Mouse (Mus musculus): Measurements from ENCODE around the gene Glis2.

The Glis2 gene

DNA sequence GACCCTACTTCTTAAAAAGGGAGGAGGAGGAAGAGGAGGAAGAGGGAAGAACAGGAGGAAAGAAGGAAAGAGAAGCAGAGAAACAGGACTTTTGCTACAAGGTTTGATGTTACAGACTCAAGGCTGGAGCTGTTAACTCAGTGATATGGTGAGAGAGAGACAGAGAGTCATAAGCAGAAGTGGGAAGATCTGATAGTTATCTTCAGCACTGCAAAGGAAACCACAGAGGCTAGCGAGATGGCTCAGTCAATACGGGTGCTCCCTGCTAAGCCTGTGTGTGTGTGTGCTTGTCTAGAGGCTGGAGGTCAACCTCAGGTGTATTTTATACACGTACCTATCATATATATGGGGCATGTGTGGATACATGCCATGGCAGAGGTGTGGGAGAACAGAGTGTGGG lies 10.7 kb upstream of the Glis2 start:
- no peak for DNase-seq (ENCODE audit: low read depth, low spot score)

DNA sequence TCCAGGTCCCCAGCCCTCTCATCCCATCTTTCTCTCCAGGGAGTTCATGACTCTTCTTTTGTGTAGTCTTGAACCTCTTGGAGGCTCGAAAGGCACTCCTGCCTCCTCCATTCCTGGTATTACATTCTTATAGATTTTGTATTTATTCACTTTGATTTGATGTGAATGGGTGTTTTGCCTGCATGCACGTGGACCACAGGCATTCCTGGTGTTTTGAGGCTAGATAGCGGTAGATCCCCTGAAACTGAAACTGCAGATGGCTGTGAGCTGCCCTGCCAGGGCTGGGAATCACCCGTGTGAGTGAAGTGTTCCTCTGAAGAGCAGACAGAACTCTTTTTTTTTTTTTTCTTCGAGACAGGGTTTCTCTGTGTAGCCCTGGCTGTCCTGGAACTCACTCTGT lies 10.1 kb upstream of the Glis2 start:
- no peak for DNase-seq (ENCODE audit: low read depth, low spot score)

DNA sequence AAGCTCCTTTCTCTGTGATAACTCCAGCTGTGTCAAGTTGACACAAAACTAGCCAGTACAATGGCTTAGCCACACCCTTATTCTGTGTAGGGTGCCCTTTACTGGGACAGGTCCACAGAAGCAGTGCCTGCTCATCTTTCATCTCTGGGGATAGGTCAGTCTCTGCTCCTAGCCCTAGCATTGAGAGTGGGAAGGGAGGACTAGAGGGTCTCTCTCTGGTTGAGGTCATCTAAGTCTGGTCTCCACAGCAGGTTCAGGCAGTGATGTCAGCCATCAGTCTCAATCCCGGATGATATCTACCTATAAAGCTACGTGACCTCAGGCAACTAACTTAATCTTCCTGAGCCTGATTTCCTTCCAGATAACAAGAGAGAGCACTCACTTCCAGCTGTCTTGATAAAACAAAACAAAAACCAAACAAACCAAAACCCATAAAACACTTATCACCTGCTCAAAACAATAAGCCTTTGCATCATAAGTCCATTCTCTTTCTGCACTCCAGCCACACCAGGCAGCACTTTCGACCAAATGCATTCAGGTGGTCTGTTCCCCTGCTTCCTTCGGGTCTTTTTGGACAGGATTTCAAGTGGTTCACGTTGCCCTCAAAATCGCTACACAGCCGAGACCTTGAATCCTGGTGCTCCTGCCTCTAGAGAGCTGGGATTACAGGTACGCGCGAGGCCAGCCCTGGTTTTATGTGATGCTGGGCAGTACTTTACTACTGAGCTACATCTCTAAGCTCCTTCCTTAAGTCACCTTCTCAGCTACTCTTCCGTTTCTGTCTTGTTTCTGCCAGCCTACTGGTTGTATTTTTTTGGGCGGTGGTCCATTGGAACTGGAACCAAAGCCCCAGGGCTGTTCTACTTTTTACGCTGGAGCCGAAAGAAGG lies 8.6 kb upstream of the Glis2 start:
- no peak for DNase-seq (ENCODE audit: low read depth, low spot score)

DNA sequence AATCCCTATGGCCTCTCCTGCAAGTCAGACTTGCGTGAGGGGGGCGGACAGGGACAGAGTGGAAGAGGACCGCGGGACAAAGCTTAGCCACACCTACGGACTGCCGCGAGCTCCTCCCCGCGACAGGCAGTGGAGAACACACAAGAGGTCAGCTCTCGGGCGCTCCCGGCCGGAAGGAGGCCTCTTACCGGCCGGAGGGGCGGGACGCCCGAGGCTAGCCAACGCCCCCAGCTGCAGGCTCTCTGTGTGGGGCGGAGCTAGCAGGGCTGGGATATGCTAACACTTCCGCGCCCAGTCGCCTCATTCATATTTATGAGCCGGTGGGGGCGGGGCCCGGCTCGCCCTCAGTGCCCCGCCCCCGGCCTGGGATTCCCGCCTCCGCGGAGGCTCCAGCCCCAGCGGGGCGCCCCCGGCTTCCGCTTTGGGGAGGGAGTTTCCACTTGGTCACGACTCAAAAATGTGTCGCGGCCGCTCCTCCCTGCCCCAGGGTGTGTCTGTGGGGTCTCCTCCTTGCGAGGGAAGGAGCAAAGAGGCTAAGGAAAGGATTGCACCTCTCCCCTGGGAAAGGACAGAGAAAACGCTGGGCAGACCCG lies 7.9 kb upstream of the Glis2 start:
- DNase-seq (ENCODE audit: low read depth, low spot score): peak; percentile 94

DNA sequence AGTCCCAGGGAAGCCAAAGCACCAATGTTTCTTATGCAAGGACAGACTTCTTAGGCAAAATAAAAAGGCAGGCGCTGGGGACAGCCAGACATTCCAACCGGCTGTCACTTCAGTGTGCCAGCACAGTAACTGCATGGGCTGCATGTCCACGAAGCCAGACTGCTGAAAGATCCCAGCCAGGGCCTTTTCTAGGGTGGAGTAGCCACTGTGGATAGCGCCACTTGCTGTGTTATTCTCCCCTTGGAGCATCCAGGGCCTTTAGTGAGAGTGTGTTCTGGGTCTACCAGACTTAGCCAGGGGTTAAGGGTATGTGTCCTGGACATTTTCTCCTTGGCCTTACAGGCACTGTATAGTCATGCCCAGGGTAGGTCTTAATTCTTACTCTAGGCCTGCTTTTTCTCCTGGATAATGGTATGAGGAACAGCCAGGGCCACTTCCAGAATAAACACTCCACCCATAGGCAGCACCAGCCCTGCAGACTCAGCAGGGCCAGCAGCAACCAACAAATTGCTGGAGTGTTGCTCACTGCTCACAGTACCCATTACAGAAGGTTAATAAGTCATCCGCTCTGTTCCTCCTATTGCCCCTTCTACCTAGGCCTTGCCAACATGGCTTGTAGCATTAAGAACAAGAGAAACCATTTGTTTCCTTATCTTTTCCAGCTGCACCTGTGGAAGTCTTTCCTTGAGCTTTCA lies 6.8 kb upstream of the Glis2 start:
- DNase-seq (ENCODE audit: low read depth, low spot score): no peak

DNA sequence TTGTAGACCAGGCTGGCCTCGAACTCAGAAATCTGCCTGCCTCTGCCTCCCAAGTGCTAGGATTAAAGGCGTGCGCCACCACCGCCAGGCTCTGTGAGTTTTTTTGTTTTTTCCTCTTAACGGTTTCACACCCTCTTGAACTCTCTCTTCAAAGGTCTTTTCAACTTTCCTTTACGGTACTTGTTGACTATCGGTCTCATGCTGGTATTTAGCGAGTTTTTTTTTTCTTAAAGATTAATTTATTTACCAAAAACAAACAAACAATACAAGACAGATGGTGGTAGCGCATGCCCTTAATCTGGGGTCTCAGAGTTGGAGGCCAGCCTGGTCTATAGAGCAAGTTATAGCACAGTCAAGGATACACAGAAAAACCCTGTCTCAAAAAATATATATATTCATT lies 4.3 kb upstream of the Glis2 start:
- DNase-seq (ENCODE audit: low read depth, low spot score): no peak

DNA sequence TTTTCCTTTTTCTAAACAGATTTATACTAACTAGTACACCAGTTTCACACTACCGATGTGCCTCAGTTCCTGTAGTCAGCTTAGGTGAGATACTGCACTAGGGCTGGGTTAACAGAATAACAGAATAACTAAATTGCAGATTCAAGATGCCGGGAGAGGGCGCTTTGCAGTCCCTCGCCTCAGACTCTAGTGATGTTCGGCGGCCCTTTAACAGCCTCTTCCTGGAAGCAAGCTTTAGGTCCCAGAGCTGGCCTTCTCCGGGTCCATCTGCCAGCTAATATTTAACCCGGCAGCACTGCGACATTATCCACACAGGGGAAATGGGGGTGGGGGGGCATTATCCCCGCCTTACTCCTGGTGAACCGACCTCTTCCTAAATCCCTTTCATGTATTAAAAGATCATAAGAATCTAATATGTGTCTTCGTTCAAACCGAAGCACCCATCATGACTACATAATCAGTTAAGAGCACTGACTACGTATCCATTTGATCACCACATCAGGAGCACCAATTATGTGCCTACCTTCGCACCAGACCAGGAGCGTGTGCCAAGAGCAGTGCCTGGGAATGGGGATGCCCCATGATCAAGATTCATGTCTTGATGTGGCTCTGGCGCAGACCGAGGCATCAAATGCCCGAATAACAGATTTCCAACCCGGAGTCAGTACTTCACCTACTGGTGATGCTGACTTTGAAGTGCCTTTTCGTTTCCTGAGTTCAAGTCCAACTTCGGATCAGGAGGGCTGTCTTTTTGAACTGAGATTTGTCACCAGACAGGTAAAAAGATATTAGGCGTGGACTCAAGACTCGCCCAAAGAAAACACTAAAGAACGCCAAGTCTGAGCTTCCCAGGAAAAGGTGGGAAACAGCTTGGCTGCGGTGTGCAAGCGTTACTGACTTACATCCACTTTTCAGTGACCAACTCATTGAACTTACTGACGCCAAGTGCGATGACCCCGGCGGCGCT lies 1.3 kb upstream of the Glis2 start:
- no peak for DNase-seq (ENCODE audit: low read depth, low spot score)

DNA sequence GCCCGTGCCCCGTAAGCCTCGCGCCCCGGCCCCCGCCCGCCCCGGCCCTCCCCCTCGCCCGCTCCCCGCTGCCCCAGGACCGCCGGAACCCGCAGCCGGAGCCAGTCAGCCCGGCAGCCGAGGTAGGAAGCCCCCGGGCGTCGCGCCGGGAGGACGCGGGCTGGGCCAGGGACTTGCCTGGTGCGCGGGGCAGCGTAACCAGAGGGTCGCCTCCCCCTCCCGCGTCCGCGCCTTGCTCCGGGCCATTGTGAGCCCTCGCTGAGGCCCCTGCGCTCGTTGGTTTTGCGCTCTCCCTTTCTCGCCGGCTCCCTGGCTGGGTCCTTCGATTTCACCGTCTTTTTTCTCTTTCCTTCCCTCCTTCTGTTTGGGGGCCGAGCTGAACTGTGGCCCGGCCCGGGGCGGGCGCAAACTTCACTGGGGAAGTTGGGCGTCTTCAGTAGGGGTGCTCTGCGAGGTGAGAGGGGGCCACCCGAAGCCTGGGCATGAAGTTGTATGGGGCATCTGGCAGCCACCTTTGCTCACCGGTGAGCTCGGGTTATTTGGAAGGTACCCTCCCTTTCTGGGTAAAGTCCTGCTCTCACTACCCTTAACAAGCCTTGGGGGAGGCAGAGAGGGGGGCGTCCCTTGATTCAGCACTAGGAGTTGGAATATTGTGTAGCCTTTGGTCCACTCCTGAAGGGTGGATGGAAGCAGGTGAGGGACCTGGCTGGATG lies 457 bp downstream of the Glis2 start:
- no peak for DNase-seq (ENCODE audit: low read depth, low spot score)

DNA sequence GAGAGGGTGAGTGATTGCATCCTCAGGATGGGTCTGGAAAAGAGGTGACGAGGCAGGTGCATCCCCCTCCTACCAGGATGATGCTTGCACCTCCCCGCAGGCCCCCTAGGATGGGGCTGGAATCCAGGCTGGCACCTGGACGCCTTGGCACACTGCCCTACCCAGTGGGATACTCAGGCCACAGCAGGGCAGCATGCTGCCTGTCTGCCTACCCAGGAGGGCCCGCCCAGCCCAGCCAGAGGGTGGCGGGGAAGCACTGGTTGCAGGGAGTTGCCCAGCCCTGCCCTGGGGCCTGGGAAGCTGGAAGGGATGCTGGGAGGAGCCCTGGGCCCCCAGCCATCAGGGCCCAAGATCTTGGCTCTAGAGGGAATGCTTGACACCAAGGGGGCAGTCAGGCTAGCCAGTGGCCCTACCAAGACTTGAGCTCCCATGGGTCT lies 1.0 kb downstream of the Glis2 start:
- no peak for DNase-seq (ENCODE audit: low read depth, low spot score)

DNA sequence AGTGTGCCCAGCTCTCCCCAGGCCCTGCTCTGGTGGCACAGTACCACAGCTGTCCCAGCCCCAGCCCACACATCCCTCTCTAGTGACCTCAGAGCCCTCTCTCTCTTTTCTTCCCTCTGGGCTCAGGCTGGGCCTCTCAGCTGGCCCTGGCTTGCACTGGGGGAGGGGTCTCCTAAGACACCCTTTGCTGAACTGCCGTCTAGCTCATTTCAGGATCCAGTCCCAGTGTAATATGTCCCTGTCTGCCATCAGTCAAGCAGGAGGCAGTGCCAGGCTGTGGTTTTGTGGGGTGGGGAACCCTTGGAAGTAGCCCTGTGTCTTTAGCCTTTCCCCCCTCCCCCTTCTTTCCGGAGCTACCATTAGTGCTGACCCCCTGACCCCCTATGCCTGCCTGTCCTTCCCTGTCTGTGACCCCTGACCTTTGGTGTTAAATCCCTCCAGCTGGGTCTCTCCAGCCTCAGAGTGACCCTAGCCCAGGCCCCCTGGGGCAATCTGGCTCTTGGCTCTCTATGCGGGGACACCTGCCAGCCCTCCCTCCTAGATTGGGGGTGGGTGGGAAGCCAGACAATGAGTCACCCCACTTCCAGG lies 1.7 kb downstream of the Glis2 start:
- no peak for DNase-seq (ENCODE audit: low read depth, low spot score)

DNA sequence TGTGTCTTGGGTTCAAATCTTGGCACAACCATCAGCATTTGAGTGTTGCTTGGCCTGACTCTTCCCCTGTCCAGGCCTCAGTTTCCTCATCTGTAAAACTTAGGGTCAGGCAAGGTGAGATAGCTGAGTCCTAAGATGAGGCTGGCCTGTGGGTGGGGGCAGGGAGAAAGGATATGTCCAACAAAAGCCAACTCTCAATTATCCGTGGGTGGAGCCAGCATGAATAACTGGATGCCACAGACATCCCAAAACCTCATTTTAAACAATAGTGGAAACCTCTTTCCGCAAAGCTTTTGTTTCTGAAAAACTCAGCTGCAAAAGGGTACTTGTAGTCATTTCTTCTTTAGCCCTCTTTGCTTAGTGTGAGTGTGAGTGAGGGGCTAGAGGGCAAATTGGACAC lies 2.3 kb downstream of the Glis2 start:
- no peak for DNase-seq (ENCODE audit: low read depth, low spot score)

DNA sequence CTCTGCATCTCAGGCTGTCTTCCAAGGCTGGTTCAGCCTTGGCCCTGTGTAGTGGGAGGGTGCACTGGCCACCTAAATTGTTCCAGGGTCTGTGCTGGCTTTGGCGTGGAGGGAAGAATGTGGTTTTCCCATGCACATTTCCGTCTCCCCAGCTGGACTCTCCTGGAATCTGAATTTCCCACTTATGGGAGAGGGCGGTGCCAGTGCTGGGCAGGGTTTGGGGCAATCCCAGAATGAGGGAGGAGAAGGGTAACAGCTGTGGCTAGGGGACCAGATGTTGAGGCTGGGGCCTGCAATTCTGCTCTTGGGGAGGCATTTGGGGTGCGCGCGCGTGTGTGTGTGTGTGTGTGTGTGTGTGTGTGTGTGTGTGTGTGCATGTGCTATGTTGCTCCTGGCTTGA lies 2.8 kb downstream of the Glis2 start:
- DNase-seq (ENCODE audit: low read depth, low spot score): no peak

DNA sequence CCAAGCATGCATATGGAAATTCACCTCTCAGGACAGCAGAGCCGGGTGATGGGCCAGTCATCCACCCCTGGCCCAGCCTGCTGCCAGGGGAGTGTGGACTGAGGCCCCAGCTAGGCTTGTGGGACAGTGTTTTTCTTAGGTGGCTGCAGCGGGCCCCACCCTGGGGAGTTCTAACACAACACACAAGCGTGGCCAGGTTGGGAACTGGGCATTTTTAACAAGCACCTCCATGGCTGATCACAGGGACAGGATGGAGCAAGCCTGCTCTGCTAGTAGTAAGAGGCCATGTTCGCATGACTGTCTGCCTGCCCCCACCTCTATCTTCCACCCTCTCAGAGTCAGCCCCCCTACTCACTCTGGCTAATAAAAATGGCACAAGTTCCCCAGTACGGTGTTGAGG lies 3.5 kb downstream of the Glis2 start:
- DNase-seq (ENCODE audit: low read depth, low spot score): no peak

DNA sequence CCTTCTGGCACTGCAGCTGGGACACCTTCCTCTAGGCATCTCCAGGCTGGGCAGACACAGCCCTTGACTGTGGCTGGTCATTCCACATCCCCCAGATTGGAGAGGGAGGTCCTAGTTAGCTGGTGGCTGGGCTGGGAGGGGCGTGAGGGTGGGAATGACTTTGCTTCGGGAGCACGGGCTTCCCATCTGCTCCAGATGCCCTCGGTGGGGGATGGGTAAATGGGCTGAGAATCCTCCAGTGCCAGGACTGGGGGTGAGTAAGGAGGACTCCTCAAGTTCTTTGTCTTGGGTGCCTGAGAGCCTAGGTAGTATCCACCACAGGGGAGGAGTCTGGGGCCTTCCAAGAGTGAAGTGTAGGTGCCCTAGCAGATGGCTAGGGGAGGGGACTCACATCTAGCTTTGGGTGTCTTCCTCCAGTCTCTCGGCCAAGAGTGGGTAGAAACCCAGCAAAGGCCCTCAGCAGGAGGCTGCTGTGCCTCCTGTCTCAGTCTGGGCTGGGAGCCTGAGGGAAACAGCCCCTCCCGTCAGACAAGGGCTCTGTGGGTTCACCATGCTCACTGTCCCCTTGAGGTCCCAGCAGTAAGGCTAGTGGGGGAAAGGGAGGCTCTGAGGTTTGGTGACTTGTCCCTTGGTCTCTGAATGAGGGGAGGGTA lies 4.5 kb downstream of the Glis2 start:
- no peak for DNase-seq (ENCODE audit: low read depth, low spot score)

DNA sequence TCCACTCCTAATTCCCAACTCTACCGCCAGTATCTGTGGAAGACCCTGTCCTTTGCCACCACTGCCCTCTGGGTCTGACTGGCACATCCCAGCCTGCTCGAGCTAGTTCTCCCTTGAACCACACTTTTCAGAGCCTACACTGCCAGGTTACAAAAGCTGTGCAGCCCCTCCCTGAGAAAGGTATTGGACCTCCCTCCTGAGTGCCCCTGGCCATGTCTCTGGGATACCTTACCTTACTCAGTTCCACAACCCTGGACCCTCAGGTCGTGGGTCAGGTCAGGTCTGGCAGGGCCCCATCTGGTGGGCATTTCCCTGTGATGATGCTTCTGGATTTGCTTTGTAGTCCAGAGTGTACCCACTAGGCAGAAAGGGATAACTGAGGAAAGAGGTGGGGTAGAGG lies 5.1 kb downstream of the Glis2 start:
- no peak for DNase-seq (ENCODE audit: low read depth, low spot score)

DNA sequence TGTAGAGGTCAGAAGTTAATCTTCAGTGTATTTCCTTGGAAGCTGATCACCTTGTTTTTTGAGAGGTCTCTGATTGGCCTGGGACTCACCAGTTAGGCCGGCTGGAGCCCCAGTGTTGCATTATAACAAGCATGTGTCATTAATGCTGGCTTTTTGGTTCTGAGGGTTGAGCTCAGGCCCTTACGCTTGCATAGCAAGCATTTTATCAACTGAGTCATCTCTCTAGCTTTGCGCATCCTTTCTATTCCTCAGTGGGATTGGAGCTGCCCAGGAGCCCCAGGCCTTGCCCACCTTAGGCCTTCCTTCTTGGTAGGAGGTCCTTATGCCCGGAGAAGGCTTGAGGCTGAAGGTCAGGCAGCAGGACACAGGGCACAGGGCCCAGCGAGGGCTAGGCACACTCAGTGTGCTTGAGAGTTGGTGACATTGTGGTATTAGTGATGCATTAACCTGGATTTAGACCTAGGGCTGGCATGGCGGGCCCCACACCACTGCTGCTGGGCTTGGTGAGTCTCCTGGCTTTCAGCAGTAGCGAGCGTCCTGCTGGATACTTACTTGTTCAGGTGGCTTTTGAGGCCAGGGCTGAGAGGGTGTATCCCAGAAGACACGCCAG lies 6.3 kb downstream of the Glis2 start:
- DNase-seq (ENCODE audit: low read depth, low spot score): no peak

DNA sequence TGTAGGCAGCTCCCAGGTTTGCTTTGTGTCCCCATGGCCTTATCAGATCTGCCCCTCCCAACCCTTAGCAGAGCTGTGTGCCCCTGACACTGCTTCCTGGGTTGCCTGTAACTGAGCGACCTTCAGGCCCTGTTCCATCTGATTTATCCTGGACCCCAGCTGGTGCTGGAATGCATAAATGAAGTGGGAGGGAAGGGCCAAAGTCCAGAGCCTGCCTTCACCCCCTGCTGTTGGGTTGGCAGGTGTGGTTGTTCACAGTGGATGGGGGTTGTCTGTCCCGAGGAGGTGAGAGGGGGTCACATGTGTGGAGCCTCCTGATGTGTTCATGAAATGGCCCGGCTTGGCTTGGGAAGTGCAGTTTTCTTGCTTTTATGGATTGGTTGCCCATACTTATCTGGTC lies 7.7 kb downstream of the Glis2 start:
- DNase-seq (ENCODE audit: low read depth, low spot score): no peak

DNA sequence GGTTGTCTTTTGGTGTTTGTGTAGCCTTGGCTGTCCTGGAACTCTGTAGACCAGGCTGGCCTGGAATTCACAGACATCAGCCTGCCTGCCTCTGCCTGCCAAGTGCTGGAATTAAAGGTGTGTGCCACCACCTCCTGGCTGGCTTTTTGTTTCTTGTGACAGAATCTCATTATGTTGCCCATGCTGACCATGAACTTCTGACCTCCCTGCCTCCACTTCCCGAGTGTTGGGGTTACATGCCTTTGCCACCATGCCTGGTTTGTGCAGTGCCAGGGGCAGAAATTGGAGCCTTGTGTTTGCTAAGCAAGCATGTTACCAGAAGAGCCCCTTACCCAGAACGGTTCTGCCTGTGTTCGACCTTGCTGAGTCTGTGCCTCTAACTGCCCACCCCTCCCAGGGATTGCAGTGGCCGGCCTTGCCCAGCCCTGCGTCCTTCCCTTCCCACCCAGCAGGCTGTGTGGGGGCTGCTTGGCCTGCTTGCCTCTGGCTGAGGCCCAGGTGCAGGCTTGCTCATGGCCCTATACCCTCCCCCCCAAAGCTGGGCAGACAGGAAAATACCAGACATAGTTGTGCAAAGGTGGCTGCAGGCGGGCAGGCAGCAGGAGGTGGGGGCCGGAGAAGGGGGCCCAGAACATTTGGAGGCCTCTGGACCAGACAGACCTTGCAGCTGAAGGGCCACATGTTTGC lies 8.4 kb downstream of the Glis2 start:
- DNase-seq (ENCODE audit: low read depth, low spot score): no peak

DNA sequence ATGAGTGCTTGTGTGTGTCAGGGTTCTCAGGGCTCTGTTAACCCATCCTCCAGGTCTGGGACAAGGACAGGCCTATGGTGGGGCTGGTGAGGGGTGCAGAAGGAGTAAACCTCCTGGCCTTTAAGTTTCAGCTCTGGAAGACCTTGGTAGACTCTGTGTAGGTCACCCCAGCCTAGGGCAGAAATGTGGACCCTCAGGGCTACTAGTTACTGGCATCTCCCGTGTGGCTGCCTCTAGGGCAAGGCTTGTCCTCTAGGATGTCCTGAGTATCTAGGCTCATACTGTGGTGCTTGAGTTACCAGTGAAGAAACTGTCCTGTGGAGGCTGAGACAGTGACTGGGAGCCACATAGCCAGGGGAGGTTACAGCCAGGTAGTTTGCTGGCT lies 8.9 kb downstream of the Glis2 start:
- DNase-seq (ENCODE audit: low read depth, low spot score): no peak
